Mouse (Mus musculus): ENCODE results near the gene Nupl1. TPM values are rescaled to one million over a fixed set of nuclear protein-coding genes. Genes with fewer than 3 reads are reported as not detected.

Nupl1 gene
- polyA plus RNA-seq, 1 experiment, result 0.13 TPM

DNA sequence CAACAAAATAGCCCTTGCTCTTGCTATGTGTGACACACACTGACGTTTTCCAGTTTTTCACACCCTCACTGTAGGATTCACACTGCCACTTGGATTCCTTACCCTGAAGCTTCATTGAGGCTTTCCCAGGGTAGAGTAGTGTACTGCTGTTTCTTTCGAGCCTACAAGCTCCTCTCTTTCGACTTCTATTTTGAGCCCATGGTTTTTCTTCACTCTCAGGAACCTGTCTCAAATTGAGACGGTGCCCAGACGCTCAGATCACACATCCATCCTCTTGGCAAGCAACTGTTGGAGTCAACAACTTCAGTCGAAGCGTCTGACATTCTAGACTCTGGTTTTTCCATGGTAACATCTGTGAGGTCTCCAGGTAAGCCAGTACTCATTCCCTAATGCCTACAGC lies 54.3 kb downstream of the Nupl1 start, which contains the start of gene Atp8a2:
Atp8a2 (minus strand) TSS at position 296 of the 400 bp plus-strand sequence.
- Histone ChIP-seq H3K27ac (ENCODE audit: insufficient read depth, low read length) (peak within 1 kb of the TSS; percentile 46; the same call in 1 of the 2 replicates), H3K4me3 (ENCODE audit: insufficient read depth, low read length) (no peak within 1 kb of the TSS), H3K4me1 (ENCODE audit: control insufficient read depth, insufficient read depth, low read length) (peaks cover 6% of the 10 kb centered on the region)
- no peak for TF ChIP-seq POLR2A (IDR thresholded peaks at IDR 0.05; ENCODE audit: extremely low read depth, insufficient read depth, low read length)

DNA sequence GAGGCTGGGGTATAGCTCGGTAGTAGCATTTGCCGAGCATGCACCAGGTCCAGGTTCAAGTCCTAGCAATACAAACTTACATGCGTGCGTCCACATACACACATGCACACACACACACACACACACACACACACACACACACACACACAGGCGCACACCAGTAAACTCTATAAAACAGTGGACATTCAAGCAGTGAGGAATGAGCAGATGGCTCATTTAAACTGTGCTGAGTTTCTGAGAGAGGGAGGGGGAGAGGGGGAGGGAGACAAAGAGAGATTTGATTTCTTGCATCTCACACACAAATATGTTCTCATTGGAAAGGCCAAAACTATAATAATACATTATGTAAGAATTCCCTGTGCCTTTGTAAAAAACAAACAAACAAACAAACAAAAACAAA lies 55.2 kb downstream of the Nupl1 start:
- H3K4me3 ChIP-seq (ENCODE audit: insufficient read depth, low read length), result no peak overlapping the region
- no peak for TF ChIP-seq CTCF (IDR thresholded peaks at IDR 0.05; ENCODE audit: extremely low read depth, insufficient read depth, low read length)
- no peak for TF ChIP-seq POLR2A (IDR thresholded peaks at IDR 0.05; ENCODE audit: extremely low read depth, insufficient read depth, low read length)

DNA sequence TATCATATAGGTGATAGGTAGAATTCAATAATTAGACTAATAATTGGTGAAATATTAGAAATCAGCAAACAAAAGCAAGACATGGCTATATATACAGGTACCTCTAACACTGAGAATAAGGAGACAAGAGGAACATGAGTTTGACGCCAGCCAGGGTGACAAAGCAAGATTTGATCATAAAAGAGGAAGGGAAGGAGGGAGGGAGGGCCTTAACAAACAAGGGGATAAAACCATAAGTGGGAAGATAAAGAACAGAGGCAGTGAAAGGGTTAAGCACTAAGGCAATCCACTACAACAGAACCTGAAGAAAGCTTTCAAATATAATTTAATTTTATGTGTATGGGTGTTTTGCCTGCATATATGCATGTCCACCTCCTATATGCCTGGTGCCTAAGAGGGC lies 56.6 kb downstream of the Nupl1 start:
- H3K4me3 ChIP-seq (ENCODE audit: insufficient read depth, low read length), result no peak overlapping the region
- peaks cover 6% of the 10 kb centered on the region for H3K4me1 ChIP-seq (ENCODE audit: control insufficient read depth, insufficient read depth, low read length)
- H3K27ac ChIP-seq (ENCODE audit: insufficient read depth, low read length), result no peak overlapping the region
- TF ChIP-seq POLR2A (IDR thresholded peaks at IDR 0.05; ENCODE audit: extremely low read depth, insufficient read depth, low read length) (no peak), CTCF (IDR thresholded peaks at IDR 0.05; ENCODE audit: extremely low read depth, insufficient read depth, low read length) (no peak)

More for the DNA sequence above, 55.2 kb downstream of the Nupl1 start:
- Histone ChIP-seq H3K4me1 (ENCODE audit: control insufficient read depth, insufficient read depth, low read length) (peaks cover 6% of the 10 kb centered on the region), H3K27ac (ENCODE audit: insufficient read depth, low read length) (no peak overlapping the region)

DNA sequence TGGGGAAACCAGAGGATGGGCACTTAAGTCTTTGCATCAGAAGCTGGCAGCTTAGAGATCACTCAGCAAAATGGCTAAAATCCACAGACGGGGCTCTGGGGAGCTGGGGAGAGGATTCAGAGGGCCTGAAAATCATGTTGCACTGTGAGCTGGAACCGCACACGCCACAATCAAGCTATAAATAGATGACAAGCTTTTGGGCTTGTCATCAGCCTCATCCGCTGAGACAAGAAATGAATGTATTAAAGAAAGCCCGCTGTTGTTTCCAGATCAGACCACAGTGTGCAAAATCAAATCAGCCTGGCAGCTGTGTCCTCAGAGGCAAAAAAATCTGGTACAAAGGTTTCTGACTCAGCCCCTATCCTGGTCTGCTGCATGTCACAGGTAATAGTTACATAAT lies 61.5 kb downstream of the Nupl1 start:
- TF ChIP-seq POLR2A (IDR thresholded peaks at IDR 0.05; ENCODE audit: extremely low read depth, insufficient read depth, low read length) (no peak), CTCF (IDR thresholded peaks at IDR 0.05; ENCODE audit: extremely low read depth, insufficient read depth, low read length) (no peak)
- H3K4me1 ChIP-seq (ENCODE audit: control insufficient read depth, insufficient read depth, low read length), result peaks cover 4% of the 10 kb centered on the region
- no peak overlapping the region for H3K4me3 ChIP-seq (ENCODE audit: insufficient read depth, low read length)
- H3K27ac ChIP-seq (ENCODE audit: insufficient read depth, low read length), result no peak overlapping the region

DNA sequence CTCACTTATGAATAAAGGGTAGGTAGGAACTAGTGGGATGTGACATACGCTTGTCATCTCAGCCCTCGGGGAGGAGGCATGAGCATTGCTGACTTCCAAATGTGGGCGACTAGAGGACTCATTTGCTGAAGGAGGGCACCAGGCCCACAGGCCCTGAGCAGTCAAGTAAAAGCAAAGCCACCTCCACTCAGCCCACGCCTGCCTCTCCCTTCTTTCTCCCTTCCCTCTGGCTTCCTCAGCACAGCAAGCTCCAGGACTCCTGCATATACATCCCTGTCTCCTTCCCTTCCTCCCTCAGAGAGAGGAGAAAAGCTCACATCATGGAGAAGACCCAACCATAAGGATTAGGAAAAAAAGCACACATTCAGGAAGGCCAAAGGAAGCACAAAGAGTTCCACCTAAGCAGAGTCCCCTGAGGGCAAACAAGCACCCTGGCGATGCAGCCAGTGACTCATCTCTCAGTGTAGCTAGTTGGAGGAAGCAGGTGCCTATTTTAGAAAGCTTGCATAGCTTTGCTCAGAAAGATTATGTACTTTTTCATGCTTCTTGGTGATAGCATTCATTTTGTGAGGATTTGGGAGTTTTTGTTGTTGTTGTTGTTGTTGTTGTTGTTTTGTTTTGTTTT lies 62.9 kb downstream of the Nupl1 start:
- Histone ChIP-seq H3K4me3 (ENCODE audit: insufficient read depth, low read length) (no peak overlapping the region), H3K27ac (ENCODE audit: insufficient read depth, low read length) (peak overlapping the region; percentile 15; the same call in 1 of the 2 replicates)
- TF ChIP-seq POLR2A (IDR thresholded peaks at IDR 0.05; ENCODE audit: extremely low read depth, insufficient read depth, low read length), result no peak
- TF ChIP-seq CTCF (IDR thresholded peaks at IDR 0.05; ENCODE audit: extremely low read depth, insufficient read depth, low read length), result no peak

DNA sequence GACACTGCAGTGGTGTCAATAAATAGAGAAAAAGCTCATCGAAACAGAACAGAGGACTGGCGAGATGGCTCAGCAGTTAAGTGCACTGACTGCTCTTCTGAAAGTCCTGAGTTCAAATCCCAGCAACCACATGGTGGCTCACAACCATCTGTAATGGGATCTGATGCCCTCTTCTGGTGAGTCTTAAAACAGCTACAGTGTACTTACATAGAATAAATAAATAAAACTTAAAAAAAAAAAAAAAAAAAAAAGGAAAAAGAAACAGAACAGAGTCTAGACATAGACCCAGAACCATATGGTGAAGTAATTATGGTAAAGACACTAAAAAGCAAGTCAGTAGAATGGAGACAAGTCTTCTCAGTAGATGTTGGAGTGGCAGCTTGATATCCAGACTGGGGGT lies 69.9 kb downstream of the Nupl1 start:
- Histone ChIP-seq H3K27ac (ENCODE audit: insufficient read depth, low read length) (no peak overlapping the region), H3K4me1 (ENCODE audit: control insufficient read depth, insufficient read depth, low read length) (no peaks in the 10 kb centered on the region), H3K4me3 (ENCODE audit: insufficient read depth, low read length) (no peak overlapping the region)
- TF ChIP-seq POLR2A (IDR thresholded peaks at IDR 0.05; ENCODE audit: extremely low read depth, insufficient read depth, low read length) (no peak), CTCF (IDR thresholded peaks at IDR 0.05; ENCODE audit: extremely low read depth, insufficient read depth, low read length) (no peak)

More for the DNA sequence above, 62.9 kb downstream of the Nupl1 start:
- peaks cover 4% of the 10 kb centered on the region for H3K4me1 ChIP-seq (ENCODE audit: control insufficient read depth, insufficient read depth, low read length)

DNA sequence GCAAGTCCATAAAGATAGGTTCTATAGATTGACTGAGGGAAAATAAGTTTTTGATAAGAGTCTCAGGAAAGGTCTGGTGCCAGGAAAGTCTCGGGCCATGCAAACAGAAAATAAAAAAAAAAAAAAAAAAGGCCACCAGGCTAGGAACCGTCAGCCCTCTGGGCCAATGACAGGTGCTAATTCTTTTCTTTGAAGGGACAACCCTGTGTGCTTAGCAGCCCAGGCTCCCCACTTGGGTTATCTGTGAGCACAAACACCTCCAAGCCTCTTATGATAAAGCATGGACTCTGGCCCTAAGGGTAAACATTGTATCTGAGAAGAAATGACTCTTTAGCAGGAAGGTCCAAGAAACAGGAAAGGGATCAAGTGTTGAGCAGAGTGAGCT lies 72.7 kb downstream of the Nupl1 start:
- Histone ChIP-seq H3K4me3 (ENCODE audit: insufficient read depth, low read length) (peak overlapping the region; percentile 85), H3K27ac (ENCODE audit: insufficient read depth, low read length) (no peak overlapping the region), H3K4me1 (ENCODE audit: control insufficient read depth, insufficient read depth, low read length) (no peaks in the 10 kb centered on the region)
- TF ChIP-seq POLR2A (IDR thresholded peaks at IDR 0.05; ENCODE audit: extremely low read depth, insufficient read depth, low read length) (no peak), CTCF (IDR thresholded peaks at IDR 0.05; ENCODE audit: extremely low read depth, insufficient read depth, low read length) (no peak)

DNA sequence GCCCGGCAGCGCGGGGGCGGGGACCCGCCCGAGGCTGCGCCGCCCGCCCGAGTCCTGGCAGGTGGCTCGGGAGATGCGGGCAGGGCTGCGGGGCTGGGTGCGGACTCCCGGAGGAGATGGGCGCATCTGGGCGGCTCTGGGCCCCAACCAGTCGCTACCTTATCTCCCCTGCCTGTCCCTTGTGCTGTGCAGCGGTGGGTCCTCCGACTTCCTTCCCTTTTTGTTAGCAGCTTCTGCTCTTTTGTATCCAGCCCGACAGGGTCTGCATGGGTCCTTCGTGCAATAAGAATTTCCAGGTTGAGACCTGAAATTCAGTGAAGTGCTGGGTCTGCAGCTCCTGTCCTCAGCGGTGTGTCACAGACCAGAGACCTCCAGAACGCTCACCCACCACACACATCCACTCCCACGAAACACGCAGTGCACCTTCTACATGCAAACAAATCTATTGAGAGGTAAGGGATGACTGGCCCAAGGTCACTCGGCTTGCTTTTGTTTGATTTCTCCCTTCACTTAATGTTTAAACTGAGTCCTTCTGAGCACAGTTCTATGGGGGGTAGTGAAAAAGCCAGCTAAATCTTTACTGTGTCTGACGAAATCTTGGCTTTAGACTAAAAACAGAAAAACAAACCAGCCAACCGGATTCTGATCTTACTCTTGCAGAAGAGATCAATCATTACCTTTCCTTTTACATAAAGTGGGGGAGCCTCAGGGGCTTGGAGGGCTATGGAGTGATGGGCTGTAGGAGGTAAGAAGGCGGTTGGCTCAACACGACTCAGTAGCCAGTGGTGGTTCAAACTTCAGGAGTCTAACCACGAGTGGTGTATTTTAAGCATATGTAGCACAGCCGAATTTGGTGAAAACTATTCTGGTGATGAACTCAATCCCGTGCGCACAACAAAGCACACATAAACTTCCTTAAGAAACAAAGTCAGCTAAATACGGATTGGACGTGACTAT lies 73.3 kb downstream of the Nupl1 start:
- TF ChIP-seq POLR2A (IDR thresholded peaks at IDR 0.05; ENCODE audit: extremely low read depth, insufficient read depth, low read length) (no peak), CTCF (IDR thresholded peaks at IDR 0.05; ENCODE audit: extremely low read depth, insufficient read depth, low read length) (no peak)
- Histone ChIP-seq H3K4me3 (ENCODE audit: insufficient read depth, low read length) (peak overlapping the region; percentile 85), H3K27ac (ENCODE audit: insufficient read depth, low read length) (peak overlapping the region; percentile 93), H3K4me1 (ENCODE audit: control insufficient read depth, insufficient read depth, low read length) (no peaks in the 10 kb centered on the region)

DNA sequence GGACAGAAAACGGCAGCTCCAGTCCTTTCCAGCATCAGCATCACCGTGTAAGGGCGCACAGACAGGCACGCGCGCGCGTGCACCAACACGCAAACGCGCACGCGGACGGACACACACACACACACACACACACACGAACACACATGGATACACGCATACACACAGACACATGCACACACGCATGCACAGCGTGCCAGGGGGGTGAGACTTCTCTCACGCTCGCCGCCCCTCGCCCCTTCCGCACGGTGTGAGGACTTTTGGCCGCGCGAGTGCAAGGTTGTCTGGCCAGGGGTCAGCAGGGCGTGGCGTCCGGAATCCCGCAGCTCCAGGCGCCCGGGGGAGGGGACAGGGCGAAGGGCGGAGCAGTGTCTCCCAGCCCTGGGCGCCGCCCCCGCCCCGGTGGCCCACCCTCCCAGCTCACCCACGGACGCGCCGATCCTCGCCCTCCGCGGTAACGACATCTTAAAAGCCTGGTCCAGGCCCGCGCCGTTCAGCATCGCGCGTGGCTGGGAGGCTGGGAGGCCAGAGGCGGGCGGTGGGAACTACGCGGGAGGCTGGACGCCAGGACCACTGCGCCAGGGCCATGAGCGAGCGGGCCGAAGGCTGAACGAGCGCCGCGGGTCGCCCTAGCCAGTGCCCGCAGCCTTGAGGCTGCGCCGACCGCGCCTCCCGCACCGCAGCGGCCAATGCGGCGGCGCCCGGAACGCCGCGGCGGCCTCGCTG lies 74.2 kb downstream of the Nupl1 start:
- H3K27ac ChIP-seq (ENCODE audit: insufficient read depth, low read length), result peak overlapping the region; percentile 93
- H3K4me3 ChIP-seq (ENCODE audit: insufficient read depth, low read length), result peak overlapping the region; percentile 85
- TF ChIP-seq CTCF (IDR thresholded peaks at IDR 0.05; ENCODE audit: extremely low read depth, insufficient read depth, low read length) (no peak), POLR2A (IDR thresholded peaks at IDR 0.05; ENCODE audit: extremely low read depth, insufficient read depth, low read length) (peak; percentile 61)
- no peaks in the 10 kb centered on the region for H3K4me1 ChIP-seq (ENCODE audit: control insufficient read depth, insufficient read depth, low read length)

Measured in cortical plate, adult 2 months (tissue).